Mouse (Mus musculus) adrenal gland, postnatal 36 days (tissue): ENCODE data around the gene Ntsr2. TPM values are rescaled to one million over a fixed set of nuclear protein-coding genes. Genes with fewer than 3 reads are reported as not detected.
"Not testable (repeated sequence)": the region's sequence is repeated elsewhere in the genome, so short reads cannot be mapped to it uniquely, and the experiment has no call there.

ENCODE experiments used
- DNase-seq, 2 experiments: peaks; one replicate each; pipeline ENCODE4 v3.0.0; 2021; ENCODE audit warnings: mixed read lengths in 1 of 2
- total RNA-seq, 2 experiments: library from RNA; stranded (reverse); gene quantifications; 2 replicates each; pipeline ENCODE4 v1.2.3; 2021

The Ntsr2 gene
- total RNA-seq, 2 experiments from 2014 or later = 0.89 to 1.7 TPM

DNA sequence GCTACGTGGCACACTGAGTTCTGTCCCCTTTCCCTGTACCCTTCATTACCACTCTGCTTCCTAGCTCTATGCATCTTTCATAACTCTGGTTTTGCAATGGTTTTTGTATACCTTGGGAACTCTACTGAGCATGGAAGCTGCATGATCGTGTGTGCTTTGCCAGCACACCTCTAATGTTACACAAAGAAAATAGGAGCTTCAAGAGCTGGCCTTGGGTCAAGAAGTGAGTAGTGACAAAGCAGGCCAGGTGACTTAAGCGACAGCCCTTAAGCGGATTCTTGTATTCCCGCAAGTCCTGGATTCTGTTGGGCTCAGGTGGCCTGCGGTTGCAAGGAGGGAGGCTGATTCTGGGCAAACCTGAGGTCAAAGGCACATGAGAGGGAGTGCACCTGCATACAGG lies 4.9 kb upstream of the Ntsr2 start:
- no peak for DNase-seq

DNA sequence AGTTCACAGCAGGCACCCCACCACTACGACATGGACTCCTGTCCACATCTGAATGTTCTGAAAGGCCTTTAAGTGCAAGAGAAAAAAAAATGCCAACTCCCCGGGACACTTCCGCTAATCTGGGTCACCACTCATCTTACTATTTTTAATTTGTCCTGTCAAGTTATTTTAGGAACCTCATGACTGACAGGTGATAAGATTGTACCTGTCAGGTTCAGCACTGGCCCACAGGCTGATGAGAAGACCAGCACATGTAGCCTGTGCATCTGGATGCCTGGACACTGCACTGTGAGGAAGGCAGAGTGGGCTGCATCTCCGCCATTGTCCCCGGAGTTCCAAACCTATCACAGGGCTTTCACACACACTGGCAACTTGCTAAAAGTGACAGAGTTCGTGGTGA lies 3.4 kb upstream of the Ntsr2 start:
- no peak for DNase-seq

DNA sequence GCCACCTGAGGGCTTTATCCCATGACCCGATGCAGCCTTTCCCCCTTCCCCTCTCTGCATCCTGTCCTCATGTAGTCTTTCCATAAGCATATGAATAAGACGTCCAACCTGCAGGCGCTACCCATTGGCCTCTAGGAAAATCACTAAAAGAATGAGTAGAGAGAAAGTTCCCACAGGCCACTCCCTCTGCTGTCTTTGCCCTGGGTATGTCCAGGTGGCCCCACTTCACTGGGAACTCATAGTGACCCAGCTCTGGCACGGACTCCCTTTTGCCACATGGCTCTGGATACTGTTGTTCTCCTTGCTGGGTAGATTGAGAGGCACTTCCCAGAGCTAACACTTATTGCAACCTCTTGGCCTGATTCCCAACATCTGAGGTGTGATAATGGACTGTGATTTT lies 2.4 kb downstream of the Ntsr2 start:
- no peak for DNase-seq

DNA sequence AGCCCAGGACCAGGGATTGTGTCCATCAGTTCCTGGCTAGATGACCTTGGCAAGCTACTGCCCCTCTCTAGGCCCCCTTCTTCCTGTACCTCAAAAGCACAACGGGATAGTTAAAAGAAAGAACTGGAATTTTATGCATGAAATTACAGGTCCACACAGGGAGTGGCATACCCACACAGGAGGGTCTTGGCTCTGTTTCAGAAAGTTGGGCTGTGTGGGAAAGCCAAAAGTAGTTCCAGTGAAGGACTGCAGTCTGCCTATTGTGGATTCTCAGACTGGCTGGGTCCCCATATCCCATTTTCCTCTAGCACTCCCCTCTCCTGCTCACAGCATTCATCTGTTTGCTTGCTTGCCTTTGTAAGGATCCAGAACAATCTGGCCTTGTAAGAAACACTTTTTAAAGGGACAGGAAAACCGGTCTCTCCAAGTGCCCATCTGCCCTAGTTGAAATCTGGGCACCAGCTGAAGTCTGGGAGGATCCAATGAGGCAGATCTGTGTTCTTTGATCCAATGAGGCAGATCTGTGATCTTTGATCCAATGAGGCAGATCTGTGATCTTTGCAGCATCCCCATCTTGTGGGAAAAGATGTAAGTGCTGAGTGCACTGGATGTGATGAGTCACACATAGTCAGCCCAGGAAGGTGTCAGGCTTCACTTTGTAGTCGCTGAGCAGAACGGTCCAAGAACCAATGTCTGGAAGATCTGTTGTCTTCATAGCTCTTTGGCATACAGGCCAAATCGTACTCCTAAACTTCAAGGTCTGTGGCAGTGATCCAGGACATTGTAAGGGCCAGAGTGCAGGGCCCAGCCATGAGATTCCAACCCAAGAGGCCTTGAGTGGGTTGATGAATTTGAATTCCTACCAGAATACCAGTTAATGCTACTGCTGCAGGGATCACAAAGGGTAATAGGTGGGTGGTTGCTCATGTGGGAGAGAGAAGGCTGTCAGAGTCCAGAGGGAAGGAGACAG lies 4.0 kb downstream of the Ntsr2 start:
- DNase-seq = peak; percentile 22 to 53

DNA sequence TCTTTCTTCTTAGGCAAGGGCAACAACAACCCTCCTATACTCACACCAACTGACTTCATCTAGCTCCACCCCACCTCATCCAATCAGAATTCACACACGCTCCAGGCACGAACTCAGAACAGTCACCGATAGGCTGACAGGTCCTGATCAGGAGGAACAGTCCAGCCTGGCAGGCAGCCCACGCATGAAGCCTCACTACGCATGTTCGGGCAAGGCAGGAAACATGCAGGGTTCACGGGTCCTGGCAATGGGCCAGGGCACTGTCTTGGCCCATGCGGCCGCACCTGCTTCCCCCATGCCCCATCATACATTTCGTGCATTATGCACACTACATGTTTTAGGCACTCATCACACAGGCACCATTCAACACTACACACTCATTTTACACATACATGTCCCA lies 8.3 kb downstream of the Ntsr2 start:
- DNase-seq = no peak

DNA sequence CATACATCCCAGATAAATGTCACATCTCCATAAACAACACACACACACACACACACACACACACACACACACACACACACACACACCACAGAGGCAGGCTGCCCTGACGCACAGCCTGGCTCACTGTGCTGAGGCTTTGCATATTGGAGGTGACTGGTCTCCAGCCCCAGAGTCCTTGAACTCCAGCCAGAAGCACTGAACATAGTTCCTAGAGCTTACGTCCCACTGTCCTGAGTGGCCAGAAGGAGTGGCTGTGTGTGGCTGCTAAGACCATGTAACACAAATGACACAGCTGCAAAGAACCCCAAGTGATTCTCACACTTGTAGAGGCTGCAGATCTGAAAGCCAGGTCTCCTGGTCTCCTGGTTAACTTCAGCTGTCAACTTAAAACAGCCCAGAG lies 8.8 kb downstream of the Ntsr2 start:
- peak; percentile 71 to 83 for DNase-seq

DNA sequence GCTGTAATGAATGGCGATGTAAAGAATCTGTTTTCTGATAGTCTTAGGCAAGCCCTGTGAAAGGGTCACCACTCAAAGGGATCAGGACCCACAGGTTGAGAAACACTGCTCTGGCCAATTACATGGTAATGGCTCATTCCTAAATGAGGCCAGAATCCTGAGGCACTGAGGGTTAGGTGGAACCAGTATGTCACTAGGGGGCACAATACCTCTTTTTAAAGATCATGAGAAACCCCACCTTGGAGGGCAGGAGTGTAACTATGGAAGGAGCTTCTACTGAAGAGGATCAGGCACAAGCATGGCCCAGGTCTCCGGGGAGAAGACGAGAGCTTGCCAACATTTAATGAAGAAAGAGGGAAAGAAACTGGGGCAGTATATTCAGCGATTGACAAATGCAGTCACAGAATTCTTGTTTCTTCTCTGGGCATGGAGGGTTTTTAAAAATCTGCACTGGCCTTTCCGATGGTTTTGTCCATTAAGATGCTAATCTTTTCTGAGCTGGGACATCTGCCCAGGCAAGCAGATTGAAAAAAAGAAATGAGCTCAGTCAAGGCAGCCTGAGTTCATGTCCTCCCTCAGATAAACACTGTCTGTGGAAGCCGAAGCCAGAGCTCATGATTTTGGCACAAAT lies 9.9 kb downstream of the Ntsr2 start:
- DNase-seq = no peak

DNA sequence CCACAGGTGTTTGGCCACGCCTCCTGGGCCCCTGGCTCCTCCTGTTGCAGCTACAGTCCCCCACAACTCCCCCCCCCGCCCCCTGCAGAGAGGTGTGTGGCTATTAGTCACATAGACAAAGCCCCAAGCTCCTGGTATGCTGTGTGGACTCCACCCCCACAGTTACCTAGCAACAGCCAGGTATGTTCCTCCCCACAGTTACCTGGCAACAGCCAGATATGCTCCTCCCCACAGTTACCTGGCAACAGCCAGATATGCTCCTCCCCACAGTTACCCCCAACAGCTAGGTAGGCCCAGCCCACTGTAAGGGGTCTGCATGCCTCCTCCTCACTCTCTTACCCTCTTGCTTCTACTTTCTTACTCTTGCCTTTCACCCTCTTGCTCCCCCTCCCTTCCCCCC lies 11.8 kb downstream of the Ntsr2 start:
- DNase-seq = no peak

DNA sequence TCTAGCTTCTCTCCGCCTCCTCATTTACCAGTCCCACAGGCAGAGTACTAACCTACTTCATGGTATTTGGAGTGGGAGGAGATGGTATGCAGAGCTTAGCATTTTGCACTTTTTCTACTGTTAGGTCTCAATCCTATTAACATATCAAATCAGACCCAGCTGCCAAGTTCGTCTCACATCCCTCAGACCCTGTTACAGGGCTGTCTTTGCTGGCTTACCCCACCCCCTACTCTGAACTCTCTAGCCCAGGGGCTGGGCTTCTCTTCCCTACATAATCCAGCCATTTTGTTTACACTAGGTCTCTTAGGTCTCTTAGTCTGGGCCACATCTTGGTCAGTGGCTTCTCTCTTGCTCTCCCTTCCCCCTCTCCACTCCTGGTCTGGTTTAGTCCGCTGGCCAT lies 16.0 kb downstream of the Ntsr2 start:
- DNase-seq = no peak

DNA sequence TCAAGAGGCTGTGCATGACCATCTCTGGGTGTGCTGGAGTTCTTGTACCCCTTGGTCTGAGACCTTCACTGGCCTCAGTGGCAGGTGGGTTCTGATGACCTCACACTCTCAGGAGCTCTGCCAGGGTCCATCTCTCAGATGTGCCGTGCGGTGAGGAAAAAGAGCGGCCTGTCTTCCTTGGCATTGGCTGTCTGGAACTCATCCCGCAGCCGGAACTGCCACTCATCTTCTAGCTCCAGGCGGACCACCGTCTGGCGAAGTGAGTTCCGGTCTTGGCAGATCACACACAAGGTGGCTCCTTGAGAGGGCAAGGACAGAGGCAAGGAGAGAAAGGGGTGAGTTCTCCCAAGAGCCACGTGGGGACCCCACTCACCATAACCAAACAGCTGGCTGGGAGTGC lies 19.1 kb downstream of the Ntsr2 start:
- DNase-seq = no peak

DNA sequence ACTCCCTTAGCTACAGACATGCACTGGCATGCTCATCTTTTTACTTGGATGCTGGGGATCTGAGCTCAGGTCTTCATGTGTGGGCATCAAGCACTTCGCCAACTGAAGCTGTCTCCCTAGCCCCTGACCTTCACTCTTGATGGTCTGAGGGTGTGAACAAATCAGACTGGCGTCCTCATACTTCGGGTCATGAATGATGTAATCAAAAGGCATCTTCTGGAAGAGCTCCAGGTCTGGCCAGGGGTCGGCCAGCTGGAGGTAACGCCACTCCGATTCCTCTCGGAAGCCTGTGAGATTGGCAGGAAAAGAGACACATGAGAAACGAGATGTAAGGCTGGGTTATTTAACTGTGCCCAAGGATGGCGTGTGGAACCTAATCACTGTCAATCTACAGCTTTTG lies 37.4 kb downstream of the Ntsr2 start:
- peak in 1 of 2 experiments; percentile 43 for DNase-seq

DNA sequence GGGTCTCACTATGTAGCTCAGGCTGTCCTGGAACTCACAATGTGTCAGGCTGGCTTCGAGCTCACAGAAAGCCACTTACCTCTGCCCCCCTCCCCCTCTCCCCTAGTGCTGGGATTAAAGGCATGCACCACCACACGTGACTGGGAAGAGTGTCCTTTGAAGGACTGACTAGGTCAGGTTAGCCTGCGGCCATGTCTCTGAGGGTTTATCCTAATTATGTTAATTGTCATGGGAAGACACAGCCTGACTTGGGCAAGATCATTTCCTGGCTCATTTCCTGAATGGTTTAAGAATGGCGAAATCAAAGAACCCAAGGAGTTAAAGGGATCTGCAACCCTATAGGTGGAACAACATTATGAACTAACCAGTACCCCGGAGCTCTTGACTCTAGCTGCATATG lies 41.6 kb downstream of the Ntsr2 start:
- DNase-seq = no peak

DNA sequence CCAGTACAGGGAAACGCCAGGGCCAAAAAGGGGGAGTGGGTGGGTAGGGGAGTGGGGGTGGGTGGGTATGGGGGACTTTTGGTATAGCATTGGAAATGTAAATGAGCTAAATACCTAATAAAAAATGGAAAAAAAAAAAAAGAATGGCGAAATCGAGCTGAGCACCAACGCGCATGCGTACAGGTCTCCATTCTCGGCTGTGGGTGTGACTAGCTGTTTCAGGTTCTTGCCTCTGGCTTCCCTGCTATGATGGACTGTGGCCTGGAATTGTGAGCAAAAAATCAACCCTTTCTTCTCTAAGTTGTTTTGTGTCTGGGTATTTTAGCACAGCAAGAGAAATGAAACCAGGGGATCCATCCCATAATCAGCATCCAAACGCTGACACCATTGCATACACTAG lies 42.1 kb downstream of the Ntsr2 start:
- not testable (repeated sequence) for DNase-seq

DNA sequence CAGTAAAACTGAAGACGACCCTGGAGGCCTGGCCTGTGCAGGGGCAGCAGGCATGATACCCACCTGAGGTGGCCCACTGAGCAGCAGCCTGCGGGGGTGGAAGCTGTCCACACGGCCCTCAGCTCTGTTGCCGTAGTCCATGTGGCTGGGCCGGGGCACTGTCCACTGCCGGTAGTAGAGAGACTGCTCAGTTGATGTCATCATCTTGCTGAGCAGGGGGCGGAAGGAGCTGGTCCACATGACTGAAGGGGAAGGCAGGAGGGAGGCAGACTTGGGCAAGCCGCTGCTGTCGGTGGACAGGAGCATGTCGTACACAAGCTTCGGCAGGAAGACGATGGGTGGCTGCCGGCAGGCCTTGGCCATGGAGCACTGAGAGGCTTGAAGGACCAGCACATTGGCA lies 43.0 kb downstream of the Ntsr2 start:
- DNase-seq = no peak

DNA sequence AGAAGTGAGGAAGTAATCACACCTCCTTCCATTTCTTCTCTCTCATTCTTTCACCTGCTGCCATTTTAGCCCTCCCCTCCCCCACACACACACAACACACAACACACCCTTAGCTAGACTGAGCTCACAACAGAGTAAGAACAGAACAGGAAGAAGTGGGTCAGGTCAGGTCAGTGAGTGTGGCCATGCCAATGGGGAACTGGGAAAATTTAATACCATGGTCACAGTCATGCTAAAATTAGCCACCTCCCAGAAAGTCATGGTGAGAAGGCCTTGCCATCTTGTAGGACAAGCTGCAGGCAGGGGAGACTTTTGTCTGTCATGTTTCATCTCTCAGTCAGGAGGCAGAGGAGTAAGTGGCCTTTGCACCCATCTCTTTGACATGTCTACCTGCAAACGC lies 45.5 kb downstream of the Ntsr2 start:
- DNase-seq = no peak

Other genes with a start within 250 kb of the Ntsr2 start
- gene Lpin1, start 42.4 kb upstream of the Ntsr2 start, total RNA-seq = 100 to 1,000 TPM in 1 of 2 experiments, 10 to 100 TPM in 1; 71.8 to 110 TPM
- 10 to 100 TPM; 29.2 to 77.1 TPM for gene Greb1, start 147.5 kb downstream of the Ntsr2 start, total RNA-seq
- 10 to 100 TPM; 33.8 to 39.0 TPM for gene E2f6, start 157.6 kb downstream of the Ntsr2 start, total RNA-seq
- 10 to 100 TPM; 78.1 to 93.7 TPM for gene Rock2, start 241.5 kb downstream of the Ntsr2 start, total RNA-seq